Mouse (Mus musculus) neural tube, embryonic 12.5 days (tissue): Measurements from ENCODE around the gene Dmtf1. TPM values are rescaled to one million over a fixed set of nuclear protein-coding genes. Genes with fewer than 3 reads are reported as not detected.

Experiments
- ATAC-seq: fragments of 200-750 bp; cut with Nextera tagmentation; 2 replicates; pipeline ENCODE4 v1.8.0; 2017; ENCODE audit warnings: low read depth, mild to moderate bottlenecking, moderate TSS enrichment, moderate library complexity; ENCODE audit not compliant: low FRiP score
- H3K27ac ChIP-seq: fragments of 300-500 bp; sonication (generic); 2 replicates; pipeline ENCODE4 v1.5.1; 2016
- H3K27me3 ChIP-seq: fragments of 300-500 bp; sonication (generic); replicated peaks from 2 replicates; pipeline ENCODE4 v1.6.1; 2016; ENCODE audit warnings: mild to moderate bottlenecking
- H3K36me3 ChIP-seq: fragments of 300-500 bp; sonication (generic); 2 replicates; pipeline ENCODE4 v1.6.1; 2016; ENCODE audit warnings: mild to moderate bottlenecking
- H3K4me1 ChIP-seq: fragments of 300-500 bp; sonication (generic); 2 replicates; pipeline ENCODE4 v1.6.1; 2016
- H3K4me2 ChIP-seq: fragments of 300-500 bp; sonication (generic); replicated peaks from 2 replicates; pipeline ENCODE4 v1.6.1; 2016; ENCODE audit warnings: mild to moderate bottlenecking
- H3K4me3 ChIP-seq: fragments of 300-500 bp; sonication (generic); 2 replicates; pipeline ENCODE4 v1.5.1; 2016
- H3K9ac ChIP-seq: fragments of 300-500 bp; sonication (generic); 2 replicates; pipeline ENCODE4 v1.6.1; 2016; ENCODE audit warnings: mild to moderate bottlenecking
- H3K9me3 ChIP-seq: fragments of 300-500 bp; sonication (generic); 2 replicates; pipeline ENCODE4 v1.6.1; 2016; ENCODE audit warnings: mild to moderate bottlenecking
- WGBS: fragments of 180-500 bp; shearing (Covaris S2); methylation state at CpG from one replicate; pipeline ENCODE4 v1.1.7; 2016; 5-methylcytosine and 5-hydroxymethylcytosine counted together
- polyA plus RNA-seq: library from polyadenylated mRNA; unstranded; fragments of >200 nt; fragmentation: Nextera tagmentation; extraction: Ambion mirVana; gene quantifications from 2 replicates; pipeline ENCODE4 v1.2.1, GENCODE M21; 2016

Gene Dmtf1
- polyA plus RNA-seq, 1 experiment from 2014 or later, result 73.6 TPM

GRCm38 (mm10) chr5:9142376-9142775, 19.2 kb downstream of the Dmtf1 start:
- peaks cover 42% of the 10 kb centered on the region for H3K36me3 ChIP-seq
- 91% methylated on average over 6 of the region's 6 CpGs for WGBS
- no peak overlapping the region for H3K4me2 ChIP-seq
- H3K27ac ChIP-seq, result no peak overlapping the region
- H3K9ac ChIP-seq, result no peak overlapping the region
- H3K4me1 ChIP-seq, result no peaks in the 10 kb centered on the region
- H3K9me3 ChIP-seq, result no peaks in the 10 kb centered on the region
- no peak for ATAC-seq
- no peaks in the 10 kb centered on the region for H3K27me3 ChIP-seq
- no peak overlapping the region for H3K4me3 ChIP-seq

GRCm38 (mm10) chr5:9140724-9141123, 20.9 kb downstream of the Dmtf1 start:
- no peaks in the 10 kb centered on the region for H3K27me3 ChIP-seq
- ATAC-seq, result no peak
- no peaks in the 10 kb centered on the region for H3K9me3 ChIP-seq
- H3K4me3 ChIP-seq, result no peak overlapping the region
- WGBS, result 95% methylated on average over 8 of the region's 8 CpGs
- peaks cover 50% of the 10 kb centered on the region for H3K36me3 ChIP-seq
- no peak overlapping the region for H3K9ac ChIP-seq
- H3K4me1 ChIP-seq, result no peaks in the 10 kb centered on the region
- no peak overlapping the region for H3K27ac ChIP-seq
- no peak overlapping the region for H3K4me2 ChIP-seq

- peaks cover 45% of the 10 kb centered on the region for H3K36me3 ChIP-seq
Measured at GRCm38 (mm10) chr5:9135588-9135987, 26.0 kb downstream of the Dmtf1 start.

GRCm38 (mm10) chr5:9131786-9132185, 29.8 kb downstream of the Dmtf1 start:
- H3K27ac ChIP-seq, result no peak overlapping the region
- no peaks in the 10 kb centered on the region for H3K27me3 ChIP-seq
- WGBS, result 83% methylated on average over 7 of the region's 7 CpGs
- H3K36me3 ChIP-seq, result peaks cover 53% of the 10 kb centered on the region
- H3K4me2 ChIP-seq, result no peak overlapping the region
- H3K4me1 ChIP-seq, result no peaks in the 10 kb centered on the region
- H3K4me3 ChIP-seq, result no peak overlapping the region
- no peaks in the 10 kb centered on the region for H3K9me3 ChIP-seq
- no peak overlapping the region for H3K9ac ChIP-seq
- ATAC-seq, result no peak

More at GRCm38 (mm10) chr5:9135588-9135987, 26.0 kb downstream of the Dmtf1 start:
- no peak overlapping the region for H3K4me2 ChIP-seq
- H3K9me3 ChIP-seq, result no peaks in the 10 kb centered on the region
- H3K27ac ChIP-seq, result no peak overlapping the region
- WGBS, result 77% methylated on average over 3 of the region's 3 CpGs
- H3K9ac ChIP-seq, result no peak overlapping the region
- no peak for ATAC-seq
- H3K4me1 ChIP-seq, result no peaks in the 10 kb centered on the region
- H3K4me3 ChIP-seq, result no peak overlapping the region
- H3K27me3 ChIP-seq, result no peaks in the 10 kb centered on the region

- no peak overlapping the region for H3K4me2 ChIP-seq
- peaks cover 61% of the 10 kb centered on the region for H3K36me3 ChIP-seq
- ATAC-seq, result no peak
- no peak overlapping the region for H3K4me3 ChIP-seq
- H3K27me3 ChIP-seq, result no peaks in the 10 kb centered on the region
- 92% methylated on average over 12 of the region's 12 CpGs for WGBS
- H3K4me1 ChIP-seq, result no peaks in the 10 kb centered on the region
- H3K27ac ChIP-seq, result no peak overlapping the region
- no peaks in the 10 kb centered on the region for H3K9me3 ChIP-seq
- no peak overlapping the region for H3K9ac ChIP-seq
Measured at GRCm38 (mm10) chr5:9128566-9128965, 33.0 kb downstream of the Dmtf1 start.

GRCm38 (mm10) chr5:9124134-9124533, 37.4 kb downstream of the Dmtf1 start:
- Histone ChIP-seq H3K9me3 (no peaks in the 10 kb centered on the region), H3K27ac (no peak overlapping the region), H3K36me3 (peaks cover 81% of the 10 kb centered on the region), H3K27me3 (no peaks in the 10 kb centered on the region), H3K4me2 (no peak overlapping the region), H3K9ac (no peak overlapping the region), H3K4me1 (no peaks in the 10 kb centered on the region), H3K4me3 (no peak overlapping the region)
- WGBS, result 87% methylated on average over 2 of the region's 2 CpGs
- ATAC-seq, result no peak

- Histone ChIP-seq H3K4me2 (no peak overlapping the region), H3K36me3 (peaks cover 14% of the 10 kb centered on the region), H3K4me1 (0 out of 2 replicates have a peak, but pooled peaks cover 4% of the 10 kb centered on the region), H3K27me3 (no peaks in the 10 kb centered on the region), H3K9me3 (no peaks in the 10 kb centered on the region), H3K4me3 (no peak overlapping the region), H3K9ac (no peak overlapping the region), H3K27ac (no peak overlapping the region)
- whole genome bisulfite sequencing, result 47% methylated on average over 6 of the region's 6 CpGs
- ATAC-seq, result no peak
Measured at GRCm38 (mm10) chr5:9114162-9114561, 47.4 kb downstream of the Dmtf1 start.

DNA sequence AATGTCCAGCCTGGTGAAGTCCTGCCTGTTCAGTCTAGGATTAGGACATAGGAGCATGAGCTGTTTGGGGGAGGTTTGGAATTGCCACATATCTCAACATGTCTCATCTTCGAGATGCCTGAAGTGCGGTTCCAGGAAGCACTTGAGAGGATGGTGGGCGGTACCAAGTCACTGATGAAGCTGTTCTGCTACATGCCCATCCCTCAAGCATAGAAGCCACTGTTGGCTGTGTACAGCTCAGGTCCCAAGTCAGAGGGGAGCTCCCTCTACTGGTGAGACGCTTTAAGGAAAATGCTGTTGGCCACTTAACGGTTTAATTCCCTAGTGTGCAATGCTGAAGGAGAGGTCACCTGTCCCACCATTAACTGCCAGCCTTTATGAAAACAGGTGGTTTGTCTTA, 49.8 kb downstream of the Dmtf1 start:
- H3K4me2 ChIP-seq, result no peak overlapping the region
- 27% methylated on average over 5 of the region's 5 CpGs for WGBS
- peak; percentile 74 for ATAC-seq
- H3K9me3 ChIP-seq, result no peaks in the 10 kb centered on the region
- H3K36me3 ChIP-seq, result 0 out of 2 replicates have a peak, but pooled peaks cover 3% of the 10 kb centered on the region
- H3K27ac ChIP-seq, result no peak overlapping the region
- H3K4me3 ChIP-seq, result no peak overlapping the region
- no peaks in the 10 kb centered on the region for H3K27me3 ChIP-seq
- H3K9ac ChIP-seq, result no peak overlapping the region
- H3K4me1 ChIP-seq, result 0 out of 2 replicates have a peak, but pooled peaks cover 4% of the 10 kb centered on the region

- H3K9me3 ChIP-seq, result no peaks in the 10 kb centered on the region
- H3K4me3 ChIP-seq, result no peak overlapping the region
- H3K27ac ChIP-seq, result no peak overlapping the region
- 0 out of 2 replicates have a peak, but pooled peaks cover 4% of the 10 kb centered on the region for H3K4me1 ChIP-seq
- WGBS, result 63% methylated on average over 2 of the region's 2 CpGs
- H3K36me3 ChIP-seq, result 0 out of 2 replicates have a peak, but pooled peaks cover 3% of the 10 kb centered on the region
- no peaks in the 10 kb centered on the region for H3K27me3 ChIP-seq
- no peak overlapping the region for H3K9ac ChIP-seq
- H3K4me2 ChIP-seq, result no peak overlapping the region
- no peak for ATAC-seq
Measured at GRCm38 (mm10) chr5:9111285-9111684, 50.3 kb downstream of the Dmtf1 start.

DNA sequence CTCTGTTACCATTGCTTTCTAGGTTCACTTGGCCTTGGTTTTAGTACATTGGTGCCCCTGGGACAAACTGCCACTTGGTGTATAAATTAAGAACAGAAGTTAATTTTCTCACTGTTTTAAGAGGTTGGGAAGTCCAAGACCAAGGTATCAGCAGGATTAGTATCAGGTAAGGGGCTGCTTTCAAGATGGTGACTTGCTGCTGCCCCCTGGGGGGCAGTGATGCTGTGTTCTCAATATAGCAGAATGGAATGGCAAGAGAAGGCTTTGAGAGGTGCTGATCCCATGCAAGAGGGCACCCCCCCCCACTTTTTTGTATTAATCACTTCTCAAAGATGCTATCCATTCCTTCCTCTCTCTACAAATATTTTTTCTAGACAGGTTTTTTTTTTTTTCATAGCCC, 52.0 kb downstream of the Dmtf1 start:
- no peak for ATAC-seq
- no peaks in the 10 kb centered on the region for H3K27me3 ChIP-seq
- no peak overlapping the region for H3K9ac ChIP-seq

DNA sequence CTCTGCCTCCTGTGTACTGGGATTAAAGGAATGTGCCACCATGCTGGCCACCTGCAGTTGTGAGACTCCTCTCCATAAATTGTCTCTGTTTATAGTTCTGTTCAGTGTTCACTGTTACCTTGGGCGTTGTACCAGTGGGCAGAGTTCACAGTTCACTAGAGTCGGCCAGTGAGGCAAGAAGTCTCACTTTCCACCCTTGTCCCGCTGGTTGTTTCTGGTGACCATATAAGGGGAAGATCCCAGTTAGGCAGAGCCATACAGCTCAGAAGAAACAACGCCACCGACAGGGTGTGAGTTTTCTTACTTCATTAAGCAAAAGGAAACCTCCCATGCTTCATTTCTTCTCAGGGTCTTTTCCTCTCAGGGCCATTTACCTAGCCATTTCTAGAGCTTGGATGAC, 53.1 kb downstream of the Dmtf1 start:
- WGBS, result 79% methylated on average over 5 of the region's 5 CpGs
- no peaks in the 10 kb centered on the region for H3K27me3 ChIP-seq
- H3K4me1 ChIP-seq, result no peaks in the 10 kb centered on the region
- no peak overlapping the region for H3K4me2 ChIP-seq
- no peak overlapping the region for H3K4me3 ChIP-seq
- no peak overlapping the region for H3K9ac ChIP-seq
- H3K9me3 ChIP-seq, result no peaks in the 10 kb centered on the region
- H3K36me3 ChIP-seq, result no peaks in the 10 kb centered on the region
- no peak overlapping the region for H3K27ac ChIP-seq
- ATAC-seq, result no peak

More for the DNA sequence above, 52.0 kb downstream of the Dmtf1 start:
- Histone ChIP-seq H3K27ac (no peak overlapping the region), H3K4me1 (0 out of 2 replicates have a peak, but pooled peaks cover 4% of the 10 kb centered on the region), H3K4me2 (no peak overlapping the region), H3K4me3 (no peak overlapping the region), H3K9me3 (no peaks in the 10 kb centered on the region), H3K36me3 (no peaks in the 10 kb centered on the region)

DNA sequence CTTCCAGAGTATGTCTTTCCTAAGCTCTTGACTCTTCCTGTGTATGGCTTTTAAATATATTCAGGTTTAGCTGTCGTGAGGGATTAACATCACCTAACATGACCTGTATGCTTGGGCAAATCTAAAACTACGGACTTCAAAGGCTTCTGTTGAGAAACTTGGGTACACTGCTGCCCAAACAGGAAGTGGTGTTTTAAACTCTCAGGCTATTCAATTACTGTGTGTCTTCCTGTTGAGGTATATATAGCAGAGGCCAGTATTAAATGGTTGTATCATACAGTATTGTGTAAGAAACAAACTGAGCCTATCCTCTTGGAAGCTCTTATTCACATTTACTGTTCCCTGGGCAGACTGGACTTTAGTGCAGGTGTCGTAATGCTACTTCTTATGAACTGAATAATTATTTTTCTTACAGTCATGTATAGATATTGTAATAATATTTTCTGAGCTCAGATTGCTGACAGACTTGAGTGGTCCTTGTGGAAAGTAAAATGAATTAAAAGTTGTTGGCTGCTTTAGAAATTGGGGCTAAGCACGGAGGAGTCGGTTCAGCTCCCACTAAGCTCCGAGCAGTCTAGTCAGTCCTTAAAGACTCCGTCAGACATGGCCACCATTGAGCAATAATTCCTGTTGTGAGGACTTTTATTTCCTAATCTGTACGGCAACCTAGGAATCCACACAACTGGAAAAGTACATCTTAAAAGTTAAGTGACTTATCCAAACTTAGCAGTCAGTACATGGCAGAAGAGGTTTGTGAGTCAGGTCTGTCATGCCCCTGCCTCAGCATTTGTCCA, 54.1 kb downstream of the Dmtf1 start:
- H3K4me3 ChIP-seq, result no peak overlapping the region
- H3K36me3 ChIP-seq, result no peaks in the 10 kb centered on the region
- H3K4me1 ChIP-seq, result no peaks in the 10 kb centered on the region
- H3K27ac ChIP-seq, result no peak overlapping the region
- H3K27me3 ChIP-seq, result no peaks in the 10 kb centered on the region
- H3K9ac ChIP-seq, result no peak overlapping the region
- no peak for ATAC-seq
- no peaks in the 10 kb centered on the region for H3K9me3 ChIP-seq
- no peak overlapping the region for H3K4me2 ChIP-seq
- WGBS, result 87% methylated on average over 8 of the region's 8 CpGs

DNA sequence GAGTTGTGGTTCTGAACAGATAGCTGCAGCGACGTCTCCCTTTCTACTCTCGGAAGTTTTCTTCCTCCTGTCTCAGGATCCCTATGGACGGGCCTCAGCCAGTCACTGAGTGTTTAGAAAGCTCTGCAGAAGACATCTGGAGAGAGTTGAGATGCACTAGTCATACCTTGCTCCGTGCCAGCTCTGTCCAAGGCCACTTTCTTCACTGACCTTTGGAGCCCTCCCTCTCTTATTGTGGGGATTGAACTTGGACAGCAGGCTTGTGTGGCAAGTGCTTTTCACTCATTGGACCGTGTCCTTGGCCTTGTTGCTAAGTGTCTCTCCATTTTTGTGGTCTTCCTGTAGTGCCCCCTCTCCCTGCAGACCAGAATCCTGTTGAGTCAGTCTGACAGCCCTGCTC, 54.8 kb downstream of the Dmtf1 start:
- Histone ChIP-seq H3K9me3 (no peaks in the 10 kb centered on the region), H3K27ac (no peak overlapping the region), H3K36me3 (no peaks in the 10 kb centered on the region), H3K4me1 (0 out of 2 replicates have a peak, but pooled peaks cover 2% of the 10 kb centered on the region), H3K27me3 (no peaks in the 10 kb centered on the region), H3K4me3 (no peak overlapping the region), H3K4me2 (no peak overlapping the region), H3K9ac (no peak overlapping the region)
- no peak for ATAC-seq
- 88% methylated on average over 6 of the region's 6 CpGs for WGBS
